Mouse (Mus musculus) T-helper 17 cell (primary cell): ENCODE data around the gene Hist1h4f.
"Not testable (repeated sequence)": the region's sequence is repeated elsewhere in the genome, so short reads cannot be mapped to it uniquely, and the experiment has no call there.

Experiments
- in situ Hi-C, 2 experiments: fragments of 300-600 bp; cut with MboI, MseI; formaldehyde crosslinking; loops; 1 replicate in 1 of 2; 2 replicates in 1 of 2; pipeline ENCODE4 v1.15.1; 2025; ENCODE audit warnings: high pct_unique_total_duplicates in 2 of 2

The Hist1h4f gene

GRCm38 (mm10) chr13:23561531-23561882 is 10.1 kb upstream of the Hist1h4f start:
- in situ Hi-C loops = loop anchor here in 1 of 2 experiments (25.0 kb wide), 1 partner anchor 1749 kb away; the partner anchor contains the start of genes Hist1h2ao, Hist1h2bq and Hist1h4m

GRCm38 (mm10) chr13:23560699-23561098 is 9.3 kb upstream of the Hist1h4f start:
- in situ Hi-C loops = loop anchor here in 1 of 2 experiments (25.0 kb wide), 1 partner anchor 1748 kb away; the partner anchor contains the start of genes Hist1h2ao, Hist1h2bq and Hist1h4m

DNA sequence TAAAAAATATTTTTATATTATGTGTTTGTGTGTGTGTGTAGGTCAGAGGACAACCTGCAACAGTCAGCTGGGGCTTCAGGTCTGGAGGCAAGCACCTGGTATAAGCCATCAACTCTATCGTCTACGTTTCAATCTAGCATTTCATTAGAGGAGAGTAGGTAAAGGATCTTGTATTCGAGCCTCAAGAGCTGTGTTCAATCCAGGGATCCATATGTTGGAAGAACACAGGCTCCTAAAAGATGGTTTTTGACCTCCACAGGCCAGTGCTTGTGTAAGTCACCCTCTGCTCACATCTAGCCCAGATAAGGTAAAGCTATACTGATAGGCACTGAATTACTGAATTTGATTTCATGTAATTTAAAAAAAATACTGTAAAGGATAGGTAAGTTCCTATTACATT is 5.5 kb upstream of the Hist1h4f start:
- in situ Hi-C loops = loop anchor here (10.0 to 25.0 kb wide), 2 partner anchors 1512 to 1745 kb away; partner anchors contain the start of genes Hist1h2ag (in 1 of the 2), Hist1h2ao (in 1 of the 2), Hist1h2bj (in 1 of the 2) and Hist1h2bq (in 1 of the 2)

GRCm38 (mm10) chr13:23555839-23556416 is 4.5 kb upstream of the Hist1h4f start:
- in situ Hi-C loops = loop anchor here (10.0 to 25.0 kb wide), 2 partner anchors 1511 to 1744 kb away; partner anchors contain the start of genes Hist1h2ag (in 1 of the 2), Hist1h2ao (in 1 of the 2), Hist1h2bj (in 1 of the 2) and Hist1h2bq (in 1 of the 2)

DNA sequence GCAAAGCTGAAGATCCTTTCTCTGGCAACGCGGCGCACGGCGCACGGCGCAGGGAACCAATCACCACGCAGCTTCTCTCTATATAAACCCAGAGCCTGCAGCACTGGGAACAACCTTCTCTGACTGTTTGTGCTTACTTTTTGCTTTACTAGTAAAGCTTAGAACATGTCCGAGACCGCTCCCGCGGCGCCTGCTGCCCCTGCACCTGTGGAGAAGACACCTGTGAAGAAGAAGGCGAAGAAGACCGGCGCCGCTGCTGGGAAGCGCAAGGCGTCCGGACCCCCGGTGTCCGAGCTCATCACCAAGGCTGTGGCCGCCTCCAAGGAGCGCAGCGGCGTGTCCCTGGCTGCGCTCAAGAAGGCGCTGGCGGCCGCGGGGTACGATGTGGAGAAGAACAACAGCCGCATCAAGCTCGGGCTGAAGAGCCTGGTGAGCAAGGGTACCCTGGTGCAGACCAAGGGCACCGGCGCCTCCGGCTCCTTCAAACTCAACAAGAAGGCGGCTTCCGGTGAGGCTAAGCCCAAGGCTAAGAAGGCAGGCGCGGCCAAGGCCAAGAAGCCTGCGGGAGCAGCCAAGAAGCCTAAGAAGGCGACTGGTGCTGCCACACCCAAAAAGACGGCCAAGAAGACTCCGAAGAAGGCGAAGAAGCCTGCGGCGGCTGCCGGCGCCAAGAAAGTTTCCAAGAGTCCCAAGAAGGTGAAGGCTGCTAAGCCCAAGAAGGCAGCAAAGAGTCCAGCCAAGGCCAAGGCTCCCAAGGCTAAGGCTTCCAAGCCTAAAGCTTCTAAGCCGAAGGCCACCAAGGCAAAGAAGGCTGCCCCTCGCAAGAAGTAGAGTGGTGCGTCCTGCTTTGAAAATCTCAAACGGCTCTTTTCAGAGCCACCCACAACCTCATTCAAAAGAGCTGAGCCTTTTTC is 3.7 kb upstream of the Hist1h4f start:
- in situ Hi-C loops = loop anchor here (10.0 to 25.0 kb wide), 2 partner anchors 1510 to 1743 kb away; partner anchors contain the start of genes Hist1h2ag (in 1 of the 2), Hist1h2ao (in 1 of the 2), Hist1h2bj (in 1 of the 2) and Hist1h2bq (in 1 of the 2)

DNA sequence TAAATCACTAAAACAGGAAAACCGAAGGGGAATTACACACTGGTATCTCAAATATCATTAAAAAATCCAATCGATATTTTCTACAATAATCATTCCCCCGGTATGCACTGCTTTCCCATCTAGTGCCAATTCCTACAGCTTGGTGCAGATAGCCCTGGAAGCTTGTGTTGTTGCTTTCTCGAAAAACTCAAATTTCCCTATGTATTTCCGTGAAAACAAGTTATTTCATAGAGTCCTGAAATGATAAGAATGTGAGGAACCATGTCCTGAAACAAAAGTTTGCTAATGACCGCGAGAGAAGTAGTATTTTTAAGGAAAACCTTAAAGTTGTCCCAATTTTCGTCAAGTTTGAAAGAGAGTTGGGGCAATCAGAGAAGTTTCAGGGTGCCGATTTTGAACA is 2.9 kb upstream of the Hist1h4f start:
- in situ Hi-C loops = loop anchor here (10.0 to 25.0 kb wide), 2 partner anchors 1510 to 1742 kb away; partner anchors contain the start of genes Hist1h2ag (in 1 of the 2), Hist1h2ao (in 1 of the 2), Hist1h2bj (in 1 of the 2) and Hist1h2bq (in 1 of the 2)

- in situ Hi-C loops = loop anchor here (10.0 to 25.0 kb wide), 2 partner anchors 1508 to 1741 kb away; partner anchors contain the start of genes Hist1h2ag (in 1 of the 2), Hist1h2ao (in 1 of the 2), Hist1h2bj (in 1 of the 2) and Hist1h2bq (in 1 of the 2)
These were observed 1.5 kb upstream of the Hist1h4f start, which contains the start of gene Hist1h1d for GRCm38 (mm10) chr13:23552962-23553361. Gene Hist1h1d, plus strand, starts transcription at chr13:23553262.

DNA sequence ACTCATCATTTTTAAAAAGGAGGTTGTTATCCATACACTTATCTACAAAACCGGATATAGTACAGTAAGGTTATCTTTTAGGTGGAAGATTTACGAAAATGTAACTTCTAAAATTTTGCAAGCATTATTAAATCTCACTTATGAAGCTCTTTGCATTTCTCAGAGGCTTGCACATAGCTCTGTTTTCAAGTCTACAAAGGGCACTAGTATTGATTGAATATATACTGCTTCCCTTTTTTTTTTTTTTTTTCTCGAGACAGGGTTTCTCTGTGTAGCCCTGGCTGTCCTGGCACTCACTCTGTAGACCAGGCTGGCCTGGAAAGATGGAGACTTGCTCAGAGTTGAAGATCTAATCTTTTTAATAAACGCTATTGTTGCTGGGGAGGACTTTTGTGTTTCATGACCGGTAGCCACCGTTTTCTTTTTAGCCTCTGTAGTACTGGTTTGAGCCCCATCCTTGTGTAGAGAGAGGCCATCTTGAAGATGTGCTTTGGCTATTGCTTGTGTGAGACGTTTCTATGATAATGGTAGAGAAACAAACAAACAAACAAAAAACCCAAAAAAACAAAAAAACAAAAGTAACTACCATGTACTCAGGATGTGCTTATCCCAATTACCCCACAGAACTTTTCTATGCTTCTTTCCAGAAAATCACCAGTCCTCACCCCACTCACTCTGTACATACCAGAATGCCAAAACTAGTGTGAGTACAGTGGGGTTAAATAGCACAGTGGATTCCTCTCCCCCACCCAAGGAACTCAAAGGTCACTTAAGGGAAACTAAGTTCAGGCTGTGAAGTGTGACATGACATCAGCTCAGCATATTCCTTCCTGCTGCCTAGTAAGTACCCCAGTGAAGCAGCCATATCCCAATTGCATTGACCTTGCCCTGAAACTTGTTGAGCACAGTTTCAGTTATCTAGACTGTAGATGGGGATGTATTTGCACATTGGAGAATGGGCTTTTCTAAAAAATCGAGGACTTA is 775 bp upstream of the Hist1h4f start:
- in situ Hi-C loops = loop anchor here (10.0 to 25.0 kb wide), 2 partner anchors 1507 to 1740 kb away; partner anchors contain the start of genes Hist1h2ag (in 1 of the 2), Hist1h2ao (in 1 of the 2), Hist1h2bj (in 1 of the 2) and Hist1h2bq (in 1 of the 2)

- in situ Hi-C loops = loop anchor here (10.0 to 25.0 kb wide), 2 partner anchors 1506 to 1738 kb away; partner anchors contain the start of genes Hist1h2ag (in 1 of the 2), Hist1h2ao (in 1 of the 2), Hist1h2bj (in 1 of the 2) and Hist1h2bq (in 1 of the 2)
These were observed 695 bp downstream of the Hist1h4f start for GRCm38 (mm10) chr13:23550761-23551145.

- in situ Hi-C loops = no loop called here
These were observed 4.8 kb downstream of the Hist1h4f start for GRCm38 (mm10) chr13:23546694-23547093.

DNA sequence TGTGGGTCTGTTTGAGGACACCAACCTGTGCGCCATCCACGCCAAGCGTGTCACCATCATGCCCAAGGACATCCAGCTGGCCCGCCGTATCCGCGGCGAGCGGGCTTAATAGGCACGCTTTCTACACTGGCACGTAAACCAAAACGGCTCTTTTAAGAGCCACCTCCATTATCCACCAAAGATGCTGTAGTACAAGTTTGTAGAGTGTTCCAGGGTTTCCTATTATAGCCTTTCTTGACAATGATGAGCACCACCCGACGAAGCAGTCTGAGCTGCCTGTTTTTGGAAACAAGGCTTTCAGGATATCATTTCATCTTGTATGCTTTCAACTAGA is 6.7 kb downstream of the Hist1h4f start:
- in situ Hi-C loops = not testable (repeated sequence)

DNA sequence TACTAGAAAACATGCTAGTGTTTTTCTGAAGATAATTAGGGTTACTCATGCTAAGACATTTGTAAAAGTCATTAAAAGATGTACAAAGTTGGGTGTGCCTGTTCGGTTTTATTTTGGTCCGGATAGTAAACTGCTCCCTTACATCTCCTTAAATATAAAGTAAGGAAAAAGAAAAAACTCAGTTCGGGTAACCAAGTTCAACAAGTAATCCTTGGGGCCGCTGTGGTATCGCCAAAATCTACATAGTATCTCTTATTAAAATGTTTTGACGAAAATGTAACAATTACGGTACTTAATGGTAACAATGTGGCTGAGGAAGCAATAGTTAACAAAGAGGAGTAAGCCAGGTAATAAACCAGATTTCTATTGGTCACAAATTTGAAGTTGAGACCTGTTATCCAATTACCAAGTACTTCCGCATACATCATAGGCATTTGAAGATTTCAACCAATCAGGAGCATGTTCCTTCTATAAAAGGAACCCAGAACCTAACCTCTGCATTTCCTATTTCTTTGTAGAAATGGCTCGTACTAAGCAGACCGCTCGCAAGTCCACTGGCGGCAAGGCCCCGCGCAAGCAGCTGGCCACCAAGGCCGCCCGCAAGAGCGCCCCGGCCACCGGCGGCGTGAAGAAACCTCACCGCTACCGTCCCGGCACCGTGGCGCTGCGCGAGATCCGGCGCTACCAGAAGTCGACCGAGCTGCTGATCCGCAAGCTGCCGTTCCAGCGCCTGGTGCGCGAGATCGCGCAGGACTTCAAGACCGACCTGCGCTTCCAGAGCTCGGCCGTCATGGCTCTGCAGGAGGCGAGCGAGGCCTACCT is 7.3 kb downstream of the Hist1h4f start, which contains the start of gene Hist1h3f:
TSS of gene Hist1h3f (plus strand) at position 88 of the 822 bp plus-strand sequence.
- in situ Hi-C loops = no loop called here

- in situ Hi-C loops = not testable (repeated sequence)
These were observed 8.3 kb downstream of the Hist1h4f start, which contains the start of gene Hist1h2bh for GRCm38 (mm10) chr13:23542999-23543607. Gene Hist1h2bh, minus strand, starts transcription at chr13:23543392.

DNA sequence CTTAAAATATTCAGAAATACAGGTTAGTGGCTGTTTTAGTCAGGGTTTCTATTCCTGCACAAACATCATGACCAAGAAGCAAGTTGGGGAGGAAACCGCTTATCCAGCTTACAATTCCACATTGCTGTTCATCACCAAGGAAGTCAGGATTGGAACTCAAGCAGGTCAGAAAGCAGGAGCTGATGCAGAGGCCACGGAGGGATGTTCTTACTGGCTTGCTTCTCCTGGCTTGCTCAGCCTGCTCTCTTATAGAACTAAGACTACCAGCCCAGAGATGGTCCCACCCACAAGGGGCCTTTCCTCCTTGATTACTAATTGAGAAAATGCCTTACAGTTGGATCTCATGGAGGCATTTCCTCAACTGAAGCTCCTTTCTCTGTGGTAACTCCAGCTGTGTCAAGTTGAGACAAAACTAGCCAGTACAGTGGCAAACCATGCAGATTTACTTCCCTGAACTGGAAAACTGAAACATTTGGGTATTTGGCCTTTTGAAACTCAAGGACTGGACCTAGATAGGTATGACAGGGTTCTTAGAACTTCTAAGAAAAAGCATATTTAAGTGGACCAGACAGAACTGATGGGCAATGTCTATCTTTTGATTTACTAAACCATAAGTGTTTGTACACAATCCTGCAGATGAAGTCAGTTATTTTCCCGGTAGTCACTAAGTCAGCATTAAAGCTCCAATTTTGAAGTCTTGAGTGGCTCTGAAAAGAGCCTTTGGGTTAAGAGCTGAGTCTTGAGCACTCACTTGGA is 9.0 kb downstream of the Hist1h4f start:
- in situ Hi-C loops = not testable (repeated sequence)

DNA sequence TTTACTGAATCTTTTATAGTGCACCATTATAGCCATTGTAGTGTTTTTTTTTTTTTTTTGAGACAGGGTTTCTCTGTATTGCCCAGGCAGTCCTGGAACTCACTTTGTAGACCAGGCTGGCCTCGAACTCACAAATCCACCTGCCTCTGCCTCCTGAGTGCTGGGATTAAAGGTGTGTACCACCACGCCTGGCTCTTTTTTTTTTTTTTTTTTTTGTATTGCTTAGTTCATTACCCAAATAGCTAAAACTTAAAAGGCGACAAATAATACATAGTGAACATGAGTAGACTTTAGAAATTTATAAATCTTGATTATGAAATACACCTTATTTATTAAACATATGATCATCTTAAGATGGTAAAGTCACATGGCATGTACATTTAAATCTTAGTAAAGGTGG is 10.0 kb downstream of the Hist1h4f start:
- in situ Hi-C loops = no loop called here

GRCm38 (mm10) chr13:23539821-23540220 is 11.6 kb downstream of the Hist1h4f start:
- in situ Hi-C loops = loop anchor here (5.0 to 10.0 kb wide), 4 partner anchors 37 to 1825 kb away; partner anchors contain the start of genes Hist1h2ai (in 2 of the 2), Hist1h2bl (in 2 of the 2), Hist1h3h (in 2 of the 2) and Hist1h2ah (in 1 of the 2)

- in situ Hi-C loops = loop anchor here (5.0 to 10.0 kb wide), 4 partner anchors 39 to 1823 kb away; partner anchors contain the start of genes Hist1h2ai (in 2 of the 2), Hist1h2bl (in 2 of the 2), Hist1h3h (in 2 of the 2) and Hist1h2ah (in 1 of the 2)
These were observed 13.2 kb downstream of the Hist1h4f start for GRCm38 (mm10) chr13:23538249-23538648.
